Mouse (Mus musculus): ENCODE data around the gene Lyrm1. TPM values are rescaled to one million over a fixed set of nuclear protein-coding genes. Genes with fewer than 3 reads are reported as not detected.

Lyrm1 gene
- 3.0 and 5.2 TPM in 2 replicates for total RNA-seq (2014; fragmentation: Nextera tagmentation)
- total RNA-seq (2017), result 1.8 TPM in 1 of 2 replicates, not detected in the other

DNA sequence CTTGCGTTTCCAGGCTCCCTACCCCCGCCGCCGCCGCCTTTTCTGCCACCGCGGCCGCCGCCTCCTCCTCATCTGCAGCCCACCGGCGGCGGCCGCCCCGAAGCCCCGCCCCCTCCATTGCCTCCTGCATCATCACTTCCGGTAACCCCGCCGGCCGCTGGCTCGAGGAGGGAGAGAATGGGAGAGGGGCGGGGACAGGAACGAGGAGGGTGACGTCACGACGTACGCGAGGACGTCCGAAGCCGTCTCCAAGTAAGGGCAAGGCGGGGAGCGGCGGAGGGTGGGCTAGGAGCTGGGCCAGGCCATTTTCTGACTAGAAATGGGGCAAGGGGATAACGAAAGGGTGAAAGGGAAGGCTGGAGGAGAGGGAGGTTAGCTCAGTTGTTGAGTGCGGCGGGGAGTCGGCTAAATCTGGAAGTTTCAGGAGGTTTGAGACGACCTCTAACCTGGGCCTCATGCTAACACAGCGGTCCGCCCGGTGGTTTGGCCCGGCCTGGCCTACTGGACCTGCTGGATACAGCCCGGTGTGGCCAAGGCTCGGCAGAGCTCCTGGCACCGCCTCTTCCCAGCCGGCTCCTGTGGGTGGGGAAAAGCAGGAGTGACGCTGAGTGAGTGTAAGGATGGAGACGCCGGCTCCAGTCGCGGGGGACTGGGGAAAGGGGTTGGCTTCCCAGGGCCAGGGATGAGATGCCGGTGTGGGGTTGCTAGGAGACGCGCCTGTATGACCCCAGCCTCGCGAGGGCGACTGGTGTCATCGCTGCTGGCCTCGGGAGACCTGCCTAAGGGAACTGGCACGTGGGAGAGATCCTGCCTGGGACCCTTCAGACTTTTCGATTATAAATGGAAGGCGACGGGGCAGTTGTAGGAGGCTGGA, at the start of gene Lyrm1, which contains the start of gene Dcun1d3:
TSS of gene Lyrm1 (plus strand) at position 223 of the 874 bp plus-strand sequence.
TSS of gene Dcun1d3 (minus strand) at position 660 of the 874 bp plus-strand sequence.
- ATAC-seq (replicated peaks; ENCODE audit: low FRiP score, low TSS enrichment, poor library complexity, severe bottlenecking), result peak; percentile 96

DNA sequence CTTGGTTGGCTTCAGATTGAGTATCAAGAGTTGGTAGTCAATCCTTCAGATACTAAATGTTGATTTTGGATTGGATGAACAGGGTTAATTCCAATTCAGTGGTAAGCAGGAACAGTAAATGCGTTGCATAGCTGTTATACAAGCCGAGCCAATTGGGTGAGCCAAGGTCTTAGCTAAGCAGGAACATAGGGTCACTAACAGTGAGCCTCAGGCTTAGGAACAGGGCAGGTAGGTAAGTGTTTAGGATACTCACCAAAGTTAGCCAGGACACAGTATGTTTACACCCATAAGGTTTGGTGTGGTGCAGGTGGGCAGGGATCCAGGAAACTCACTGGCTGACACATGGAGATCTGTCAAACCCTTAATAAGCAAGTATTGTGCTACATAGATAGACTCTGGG, 48.3 kb upstream of the Lyrm1 start:
- ATAC-seq (replicated peaks; ENCODE audit: low FRiP score, low TSS enrichment, poor library complexity, severe bottlenecking), result no peak

DNA sequence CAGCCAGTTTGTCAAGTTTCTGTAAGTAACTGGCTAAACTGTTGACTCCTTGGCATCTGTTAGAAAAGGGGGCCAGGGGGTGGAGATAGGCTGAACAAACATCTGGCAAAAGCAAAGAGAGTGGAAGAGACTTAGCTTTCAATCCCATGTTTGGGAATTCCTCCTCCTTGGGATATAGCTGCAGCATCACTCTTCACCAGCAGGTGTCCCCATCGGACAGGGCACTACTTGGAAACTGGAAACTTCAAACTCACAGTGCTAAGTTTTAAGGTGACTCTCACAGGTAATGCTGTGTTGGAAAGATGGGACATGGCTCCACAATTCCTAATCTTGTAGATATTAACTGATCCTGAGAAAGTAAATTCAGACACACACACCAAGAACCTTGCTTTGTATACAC, 46.6 kb upstream of the Lyrm1 start:
- ATAC-seq (replicated peaks; ENCODE audit: low FRiP score, low TSS enrichment, poor library complexity, severe bottlenecking), result peak; percentile 70; the same call in 1 of the 2 replicates

DNA sequence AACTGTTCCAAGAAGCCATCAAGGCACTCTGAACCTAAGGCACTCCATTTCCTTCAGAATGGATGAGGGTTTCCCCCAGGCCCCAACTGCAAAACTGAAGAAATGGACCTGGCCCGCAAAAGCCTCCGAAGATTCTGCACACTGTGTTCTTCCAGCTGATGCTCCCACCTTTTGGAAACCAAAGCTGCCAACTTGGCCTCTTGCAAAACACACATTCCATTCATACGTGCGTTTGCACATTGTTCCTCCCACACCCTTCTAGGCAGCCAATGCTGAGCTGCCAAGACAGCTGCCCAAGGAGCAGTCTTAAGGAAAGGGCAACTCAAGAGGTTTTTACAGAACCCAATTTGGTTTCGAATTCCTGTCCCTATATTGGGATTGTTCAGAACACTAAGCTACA, 44.9 kb upstream of the Lyrm1 start:
- no peak for ATAC-seq (replicated peaks; ENCODE audit: low FRiP score, low TSS enrichment, poor library complexity, severe bottlenecking)

DNA sequence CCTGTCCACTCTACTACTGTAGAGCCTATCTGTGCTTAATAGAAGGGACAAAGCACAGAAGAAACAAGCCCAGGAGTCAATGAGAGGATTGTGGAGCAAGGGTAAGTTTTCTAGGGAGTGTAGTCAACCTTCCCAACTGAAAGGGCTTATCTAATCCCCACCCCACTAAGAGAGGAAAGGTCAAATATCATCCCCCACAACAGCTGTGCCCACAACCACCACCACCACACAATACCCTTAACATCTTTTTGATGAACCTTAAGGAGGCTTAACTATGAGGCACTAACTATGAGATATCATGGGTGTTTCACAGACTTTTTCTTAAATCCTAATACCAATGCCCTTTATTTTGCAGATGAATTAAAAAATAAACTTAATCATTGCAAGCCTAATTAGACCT, 43.2 kb upstream of the Lyrm1 start:
- ATAC-seq (replicated peaks; ENCODE audit: low FRiP score, low TSS enrichment, poor library complexity, severe bottlenecking), result no peak

DNA sequence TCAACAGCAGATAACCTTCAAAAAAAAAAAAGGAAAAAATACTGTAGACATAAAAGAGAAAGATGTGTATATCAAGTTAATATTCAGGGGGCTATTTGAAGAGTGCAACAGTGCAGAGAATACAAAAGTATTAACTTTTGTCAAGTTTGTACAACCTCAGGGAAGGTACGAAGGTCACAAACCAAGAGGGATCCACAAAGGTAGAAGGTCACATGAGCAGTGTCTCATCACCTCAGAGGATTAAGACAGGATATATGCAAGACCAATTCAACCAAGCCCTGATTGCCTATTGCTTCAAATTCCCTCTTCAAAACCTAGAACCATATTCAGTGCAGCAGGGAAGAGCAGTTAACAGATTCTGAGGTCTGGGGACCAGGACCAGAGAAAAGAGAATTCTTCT, 42.5 kb upstream of the Lyrm1 start:
- no peak for ATAC-seq (replicated peaks; ENCODE audit: low FRiP score, low TSS enrichment, poor library complexity, severe bottlenecking)

DNA sequence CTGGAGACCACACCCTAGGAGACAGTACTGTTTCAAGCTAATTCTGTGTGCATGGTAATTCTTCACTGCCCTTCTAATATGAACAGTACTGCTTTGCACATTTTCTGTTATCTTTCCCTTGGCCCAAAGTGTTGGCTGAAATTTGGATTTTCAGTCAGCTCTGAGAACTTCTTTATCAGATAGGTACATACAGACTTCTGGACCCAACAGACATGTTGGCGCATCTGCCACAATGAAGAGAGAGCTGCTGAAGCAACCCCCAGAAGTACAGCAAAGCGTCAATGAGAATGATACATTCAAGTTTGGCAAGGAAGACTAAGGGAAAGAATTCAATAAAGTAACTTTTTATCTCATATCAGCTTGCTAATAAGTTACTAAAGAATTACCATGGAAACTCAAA, 41.3 kb upstream of the Lyrm1 start:
- peak; percentile 85 for ATAC-seq (replicated peaks; ENCODE audit: low FRiP score, low TSS enrichment, poor library complexity, severe bottlenecking)

DNA sequence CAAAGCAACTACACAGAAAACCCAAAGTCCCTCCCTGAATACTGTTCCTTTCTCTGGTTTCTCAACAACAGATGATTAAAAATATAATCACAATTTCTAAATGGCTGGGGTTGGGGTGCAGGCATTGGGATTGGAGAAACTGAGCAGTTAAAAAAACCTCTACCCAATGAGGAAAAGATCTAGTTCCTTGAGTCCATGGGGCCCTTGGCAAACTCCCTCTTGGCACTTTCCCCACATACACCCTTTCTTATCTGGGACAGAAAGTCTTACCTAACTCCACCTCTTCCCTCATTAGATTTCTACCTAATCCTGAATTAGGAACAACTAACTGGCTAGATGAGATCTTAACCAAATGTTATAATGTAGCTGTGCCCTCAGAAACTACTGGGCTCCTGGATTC, 40.6 kb upstream of the Lyrm1 start:
- ATAC-seq (replicated peaks; ENCODE audit: low FRiP score, low TSS enrichment, poor library complexity, severe bottlenecking), result 0 out of 2 replicates have a peak, but pooled peaks have one; percentile 35

DNA sequence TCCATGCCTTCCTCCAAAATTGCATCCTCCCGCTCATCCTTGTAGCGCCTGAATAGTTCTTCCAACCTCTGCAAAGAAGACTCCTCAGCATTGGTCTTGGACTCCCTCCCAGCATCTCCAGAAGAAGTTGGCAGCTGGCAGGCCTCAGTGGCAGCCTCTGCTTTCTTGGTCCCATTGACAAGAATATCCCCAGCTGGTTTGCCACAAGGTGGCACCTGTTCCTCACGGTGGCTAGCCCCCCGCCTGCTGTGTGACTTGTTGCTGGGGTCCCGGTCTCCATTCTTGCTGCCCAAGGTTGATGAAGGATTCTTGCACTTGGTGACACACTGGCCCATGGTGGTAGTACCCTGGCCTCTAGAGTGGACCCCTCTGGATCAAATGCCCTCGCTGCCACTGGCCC, 36.2 kb upstream of the Lyrm1 start:
- ATAC-seq (replicated peaks; ENCODE audit: low FRiP score, low TSS enrichment, poor library complexity, severe bottlenecking), result no peak

DNA sequence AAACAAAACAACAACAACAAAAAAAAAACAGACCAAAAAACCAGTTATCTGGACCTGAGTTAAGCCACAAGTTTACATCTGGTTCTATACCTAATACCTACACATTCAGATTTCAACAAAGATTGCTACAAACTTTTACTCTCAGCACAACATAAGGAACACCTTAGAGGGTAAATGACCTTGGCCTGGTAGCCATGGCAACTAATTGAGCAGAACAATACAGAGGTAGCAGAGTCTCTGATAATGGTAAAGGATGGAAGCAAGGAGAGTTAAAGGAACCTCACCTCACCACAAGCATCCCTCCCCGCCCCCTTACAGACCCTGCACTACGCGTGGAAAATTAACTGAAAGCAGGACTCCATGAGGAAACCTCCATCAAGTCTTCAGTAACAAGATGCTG, 35.5 kb upstream of the Lyrm1 start:
- no peak for ATAC-seq (replicated peaks; ENCODE audit: low FRiP score, low TSS enrichment, poor library complexity, severe bottlenecking)

DNA sequence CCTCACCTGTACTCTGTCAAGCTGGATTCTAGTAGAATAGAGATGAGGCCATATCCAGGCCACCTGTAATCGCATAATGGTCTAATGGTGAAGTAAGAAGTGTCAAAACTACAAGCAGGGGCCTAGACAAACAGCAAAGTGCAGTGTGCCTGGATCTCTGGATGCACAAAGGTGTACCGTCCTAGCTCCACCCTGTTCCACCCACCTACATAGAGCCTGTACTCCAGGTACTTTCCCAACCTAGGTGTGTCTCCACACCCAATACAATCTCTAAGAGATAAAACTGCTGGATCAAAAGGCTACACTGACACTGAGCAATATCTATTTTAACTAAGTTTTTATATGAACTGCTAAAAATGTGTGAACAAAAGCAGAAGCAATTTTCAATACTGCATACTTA, 35.1 kb upstream of the Lyrm1 start:
- ATAC-seq (replicated peaks; ENCODE audit: low FRiP score, low TSS enrichment, poor library complexity, severe bottlenecking), result no peak

DNA sequence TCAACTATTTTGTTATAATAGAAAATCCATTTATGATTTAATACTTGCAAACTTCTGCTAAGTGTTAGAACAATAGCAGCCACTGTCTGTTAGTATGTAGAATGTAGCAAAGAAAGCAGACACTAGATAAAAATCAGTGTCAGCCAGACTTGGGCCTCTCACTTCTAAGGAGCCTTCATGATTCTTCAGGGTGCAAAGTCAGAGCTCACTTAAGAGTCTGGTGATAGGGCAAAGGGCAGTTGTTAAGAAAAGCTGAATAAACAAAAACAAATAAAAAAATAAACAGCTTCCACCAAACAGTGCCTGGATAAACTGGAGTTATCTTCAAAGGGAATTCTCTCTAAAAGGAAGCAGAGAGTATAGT, 34.7 kb upstream of the Lyrm1 start:
- no peak for ATAC-seq (replicated peaks; ENCODE audit: low FRiP score, low TSS enrichment, poor library complexity, severe bottlenecking)

DNA sequence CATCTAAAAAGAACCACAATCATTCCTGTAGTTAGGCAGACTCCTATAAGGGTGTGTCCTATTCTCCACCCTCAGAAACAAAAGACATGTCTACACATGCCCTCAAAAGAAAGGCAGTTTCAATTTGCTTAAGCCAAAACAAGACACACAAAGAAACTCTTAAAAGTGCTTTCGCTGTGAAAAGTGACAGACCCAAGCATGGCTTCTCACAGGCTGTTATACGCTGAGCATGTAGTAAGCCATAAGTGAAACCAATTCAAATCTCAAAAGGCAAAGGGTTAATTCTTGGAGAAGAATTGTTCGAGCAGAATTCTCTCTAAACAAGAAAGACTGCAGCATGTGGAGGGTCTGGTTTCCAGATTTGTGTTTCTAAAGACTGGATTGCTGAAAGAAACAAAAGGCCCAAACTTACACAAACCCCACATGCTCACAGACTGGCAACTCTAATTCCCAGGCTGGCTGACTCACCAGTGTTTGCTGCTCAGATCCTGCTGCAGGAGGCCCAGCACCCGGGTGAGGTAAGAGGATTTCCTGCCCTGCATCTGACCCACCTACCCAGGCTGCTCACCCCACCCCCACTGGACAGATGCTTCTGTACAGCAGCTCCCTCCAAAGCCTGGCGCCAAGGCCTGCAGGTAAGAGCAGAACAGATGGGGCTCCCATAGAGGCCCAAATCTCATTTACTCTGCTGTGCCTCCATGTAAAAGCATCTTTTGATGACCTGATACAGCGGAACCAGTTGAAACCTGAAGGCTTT, 34.1 kb upstream of the Lyrm1 start:
- no peak for ATAC-seq (replicated peaks; ENCODE audit: low FRiP score, low TSS enrichment, poor library complexity, severe bottlenecking)

DNA sequence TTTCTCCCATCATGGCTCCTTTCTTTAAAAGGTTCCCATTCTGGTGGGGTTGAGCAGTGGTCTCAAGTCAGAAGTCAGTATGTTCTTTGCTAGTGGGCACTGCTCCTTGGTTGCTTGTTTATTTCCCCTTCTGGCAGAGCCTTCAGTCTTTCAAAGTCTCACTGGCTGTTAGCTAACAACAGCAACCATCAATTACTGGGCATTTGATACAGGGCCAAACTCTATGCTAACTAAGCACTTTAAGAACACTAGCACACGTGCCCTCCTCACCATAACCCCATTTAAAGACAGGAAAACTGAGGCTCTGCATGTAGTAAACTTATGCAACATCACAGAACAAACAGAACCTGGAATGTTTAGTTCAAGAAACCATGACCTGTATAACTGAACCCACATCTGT, 33.5 kb upstream of the Lyrm1 start:
- ATAC-seq (replicated peaks; ENCODE audit: low FRiP score, low TSS enrichment, poor library complexity, severe bottlenecking), result no peak

DNA sequence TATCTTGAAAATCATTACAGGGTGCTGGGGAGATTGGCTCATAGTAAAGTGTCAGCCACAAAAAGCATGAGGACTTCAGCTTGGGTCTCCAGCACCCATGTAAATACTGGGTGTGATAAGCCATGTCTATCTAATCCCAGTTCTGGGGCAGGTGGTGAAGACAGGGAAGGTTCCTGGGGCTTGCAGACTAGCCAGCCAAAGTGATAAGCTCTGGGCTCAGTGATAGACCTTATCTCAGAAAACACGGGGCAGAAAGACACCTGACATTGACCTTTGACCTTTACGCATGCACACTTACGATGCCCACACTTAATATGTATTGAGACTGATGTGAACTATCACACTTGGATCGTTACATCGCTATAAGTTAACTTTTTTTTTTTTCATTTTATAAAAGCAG, 31.2 kb upstream of the Lyrm1 start:
- ATAC-seq (replicated peaks; ENCODE audit: low FRiP score, low TSS enrichment, poor library complexity, severe bottlenecking), result peak; percentile 43

DNA sequence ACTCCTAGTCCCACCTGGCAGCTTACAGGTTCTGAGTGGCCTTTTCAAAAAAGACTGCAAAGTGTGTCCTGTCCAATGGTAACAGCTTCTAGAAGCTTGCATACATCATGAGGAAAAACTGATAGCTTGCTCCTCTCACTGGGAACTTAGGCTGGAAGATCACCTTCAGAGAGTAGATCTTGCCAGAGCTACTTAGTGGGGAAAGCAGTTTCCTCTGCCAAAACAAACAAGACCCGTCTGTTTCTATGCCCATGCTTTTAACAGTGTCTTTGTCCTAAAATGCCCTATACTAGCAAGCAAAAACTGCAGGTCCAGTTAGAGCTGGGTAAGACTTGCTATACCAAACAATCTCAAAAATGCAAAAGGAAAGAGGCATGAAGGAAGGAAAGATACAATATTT, 29.5 kb upstream of the Lyrm1 start:
- ATAC-seq (replicated peaks; ENCODE audit: low FRiP score, low TSS enrichment, poor library complexity, severe bottlenecking), result no peak

DNA sequence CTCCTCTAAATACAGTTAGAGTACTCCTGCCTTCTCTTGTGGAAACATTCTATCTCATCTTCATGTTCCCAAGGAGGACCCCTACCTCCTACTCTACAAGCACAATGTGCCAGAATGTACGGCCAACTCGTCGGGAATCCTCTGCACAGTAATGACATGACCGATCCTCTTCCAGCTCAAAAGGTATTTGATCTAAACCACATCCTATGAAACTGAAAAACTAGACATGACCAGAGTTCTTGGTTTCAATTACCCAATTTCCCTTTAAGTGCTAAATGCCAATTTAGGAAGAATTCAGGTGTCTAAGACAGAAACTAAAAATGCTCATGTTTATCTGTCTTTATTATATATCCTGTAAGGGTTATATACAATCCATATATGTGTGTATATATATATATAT, 23.5 kb upstream of the Lyrm1 start:
- ATAC-seq (replicated peaks; ENCODE audit: low FRiP score, low TSS enrichment, poor library complexity, severe bottlenecking), result no peak

DNA sequence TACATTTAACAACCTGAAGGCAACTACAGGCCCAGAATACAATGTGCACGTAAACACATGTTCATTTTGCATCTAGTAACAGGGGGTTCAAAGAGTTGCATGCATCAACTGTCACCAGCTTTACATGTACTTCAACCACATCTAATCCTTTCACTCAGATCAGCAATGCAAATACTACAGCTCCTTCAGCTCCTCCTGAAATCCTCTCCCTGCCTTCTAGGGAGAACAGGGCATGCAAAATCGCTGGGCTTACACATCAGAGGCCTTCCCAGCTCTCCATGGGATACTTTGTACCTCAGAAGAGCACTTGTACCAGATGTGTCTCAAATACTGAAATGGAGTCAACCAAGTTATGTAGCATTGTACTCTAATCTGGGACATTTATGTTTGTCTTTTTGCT, 22.6 kb upstream of the Lyrm1 start:
- ATAC-seq (replicated peaks; ENCODE audit: low FRiP score, low TSS enrichment, poor library complexity, severe bottlenecking), result no peak

DNA sequence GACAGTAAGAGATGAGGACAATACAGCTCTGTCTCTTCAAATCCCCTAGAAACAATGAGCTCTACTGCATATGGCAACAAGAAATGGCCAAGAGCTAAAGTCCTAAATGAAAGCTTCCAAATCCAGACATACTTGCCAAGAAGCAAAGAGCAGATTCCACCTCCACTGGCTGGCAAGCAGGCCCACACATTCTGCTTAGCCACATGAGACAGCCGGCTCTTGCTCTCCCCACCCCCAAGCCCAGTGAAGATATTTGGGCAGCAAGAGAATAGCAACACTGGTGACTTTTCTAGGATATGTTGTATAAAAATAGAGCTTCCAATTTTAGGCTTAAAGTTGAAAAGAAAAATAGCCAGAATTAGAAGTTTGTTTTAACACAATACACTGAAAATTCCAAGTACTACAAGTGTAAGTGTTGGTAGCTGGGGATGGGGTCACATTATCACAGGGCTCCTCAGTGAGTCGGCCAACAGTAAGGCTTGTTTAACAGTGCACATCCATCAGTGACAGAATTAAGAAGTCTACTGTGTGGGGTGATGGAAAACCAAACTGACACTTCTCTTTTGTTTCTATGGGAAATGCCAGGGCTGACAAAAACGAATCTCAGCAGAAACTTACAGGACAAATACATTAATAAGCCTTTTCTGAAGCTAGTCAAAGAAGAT, 19.8 kb upstream of the Lyrm1 start:
- no peak for ATAC-seq (replicated peaks; ENCODE audit: low FRiP score, low TSS enrichment, poor library complexity, severe bottlenecking)

DNA sequence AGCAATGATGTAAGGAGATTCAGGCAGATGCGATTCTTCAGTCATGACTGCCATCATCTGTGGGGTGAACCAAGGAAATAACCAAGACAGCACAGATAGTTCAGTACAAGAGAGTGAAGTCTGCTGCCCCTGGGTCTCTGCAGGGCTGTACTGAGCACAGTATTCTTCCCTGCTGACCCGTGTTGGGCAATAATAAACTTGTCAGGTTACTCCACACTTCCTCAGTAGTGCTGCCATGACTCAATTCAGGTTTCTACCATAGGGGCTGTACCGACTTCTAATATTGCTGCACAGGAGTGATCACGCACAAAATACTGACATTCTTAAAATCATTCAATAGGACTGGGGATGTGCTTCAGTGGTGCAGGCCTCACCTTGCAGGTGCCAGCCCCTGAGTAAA, 16.5 kb upstream of the Lyrm1 start:
- ATAC-seq (replicated peaks; ENCODE audit: low FRiP score, low TSS enrichment, poor library complexity, severe bottlenecking), result no peak
